Mouse (Mus musculus): ENCODE data around the gene Pde10a.

DNA sequence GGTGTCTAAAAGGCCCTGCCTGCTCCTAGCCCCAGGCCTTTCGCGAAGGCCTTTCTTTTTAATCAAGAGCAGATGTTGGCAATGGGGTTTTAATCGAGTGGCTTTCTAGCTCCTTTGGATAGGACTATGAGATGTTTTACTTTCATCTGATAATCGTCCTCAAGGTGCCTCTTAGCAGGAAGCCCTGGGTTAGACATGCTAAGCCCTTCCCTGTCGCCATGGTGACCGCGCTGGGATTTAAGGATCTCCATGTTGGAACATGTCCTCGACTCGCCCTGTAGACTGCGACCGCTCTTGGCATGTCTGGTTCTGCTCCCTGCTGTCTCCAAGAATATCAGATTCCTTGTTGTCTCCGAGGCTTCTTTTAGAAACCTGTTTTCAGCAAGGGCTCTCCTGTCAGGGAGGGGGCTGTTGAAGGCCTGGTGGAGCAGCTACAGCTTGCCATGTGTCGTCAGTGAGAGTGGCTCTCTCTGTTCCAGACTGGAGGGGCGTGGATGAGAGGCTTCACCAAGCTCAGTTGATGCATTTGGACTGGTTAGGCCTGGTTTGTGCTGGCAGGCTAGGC lies 16.9 kb downstream of the Pde10a start:
- TF ChIP-seq USF1 (IDR thresholded peaks at IDR 0.05; ENCODE audit: low read depth) (no peak), POLR2A (IDR thresholded peaks at IDR 0.05; ENCODE audit: insufficient read length, low read depth) (no peak), POLR2AphosphoS2 (IDR thresholded peaks at IDR 0.05; ENCODE audit: insufficient read length, low read depth) (no peak), REST (IDR thresholded peaks at IDR 0.05; ENCODE audit: insufficient read depth, insufficient read length) (no peak), SRF (IDR thresholded peaks at IDR 0.05; ENCODE audit: control insufficient read depth, insufficient read length, low read depth) (no peak), MYOD1 (IDR thresholded peaks at IDR 0.05; ENCODE audit: control insufficient read depth in 1 of 3, insufficient read length in 2 of 3, low read depth in 2 of 3) (no peak), TCF3 (IDR thresholded peaks at IDR 0.05; ENCODE audit: insufficient read length, low read depth) (no peak), E2F4 (IDR thresholded peaks at IDR 0.05; ENCODE audit: insufficient read depth) (no peak)

Data from myocyte (in vitro differentiated cells).